Mouse (Mus musculus): ENCODE results near the gene Olfr211.
"Not testable (repeated sequence)": the region's sequence is repeated elsewhere in the genome, so short reads cannot be mapped to it uniquely, and the experiment has no call there.

The Olfr211 gene

DNA sequence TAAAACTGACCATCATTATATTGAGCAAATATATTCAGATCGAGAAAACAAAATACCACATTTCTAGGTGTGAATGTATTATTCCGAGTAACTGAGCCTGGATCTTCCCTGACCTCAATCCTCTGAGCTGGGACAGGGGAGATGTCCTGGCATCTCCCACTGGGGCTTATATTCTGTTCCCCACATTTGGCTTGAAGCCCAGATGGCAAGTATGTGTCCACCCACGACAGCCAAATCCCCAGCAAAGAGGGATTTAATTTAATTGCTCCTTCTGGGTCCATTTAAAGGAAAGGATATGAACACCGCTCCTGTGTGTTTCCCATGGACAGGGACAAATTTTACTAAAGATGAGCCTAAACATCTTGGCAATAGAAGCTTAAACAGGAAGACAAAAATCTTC, at the start of gene Olfr211:
Gene Olfr211 (plus strand): TSS at position 301 of the 400 bp plus-strand sequence.
- no peak for DNase-seq (ENCODE audit: low read depth, low spot score)

DNA sequence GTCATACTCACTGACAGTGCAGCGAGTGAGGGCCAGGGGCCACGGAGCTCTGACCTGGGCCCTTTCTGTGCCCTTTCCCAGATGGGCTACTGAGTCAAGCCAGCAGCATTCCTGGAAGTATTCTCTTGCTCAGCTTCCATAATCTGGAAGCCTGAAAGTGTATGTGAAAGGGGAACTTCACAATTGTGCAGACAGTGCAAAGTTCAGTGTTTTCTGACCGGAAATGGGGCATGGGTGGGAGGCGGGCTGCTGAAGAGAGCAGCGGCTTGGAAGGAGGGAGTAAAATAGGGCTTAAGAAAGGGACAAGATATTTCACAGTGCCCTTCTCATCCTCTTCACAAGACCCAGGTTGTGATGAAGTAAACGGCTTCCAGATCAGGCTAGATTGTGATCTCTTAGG, 49.4 kb upstream of the Olfr211 start:
- DNase-seq (ENCODE audit: low read depth, low spot score): no peak

DNA sequence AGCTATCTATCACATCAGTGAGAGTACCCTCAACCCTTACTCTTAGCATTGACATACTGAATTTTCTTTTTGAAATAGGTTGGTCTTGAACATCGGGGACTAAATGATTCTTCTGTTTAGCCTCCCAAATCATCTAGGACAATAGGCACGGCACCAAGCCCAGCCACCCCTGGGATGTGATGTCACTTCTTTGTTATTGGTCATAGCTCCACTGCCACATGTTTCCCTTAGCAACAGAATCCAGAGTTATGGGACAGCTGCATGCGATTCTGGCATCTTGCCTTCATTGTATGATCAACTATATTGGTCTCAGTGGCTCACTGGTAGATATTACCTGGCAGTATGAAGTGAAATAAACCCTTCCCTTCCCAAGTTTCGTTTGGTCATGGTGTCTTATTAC, 48.4 kb upstream of the Olfr211 start:
- DNase-seq (ENCODE audit: low read depth, low spot score): no peak

DNA sequence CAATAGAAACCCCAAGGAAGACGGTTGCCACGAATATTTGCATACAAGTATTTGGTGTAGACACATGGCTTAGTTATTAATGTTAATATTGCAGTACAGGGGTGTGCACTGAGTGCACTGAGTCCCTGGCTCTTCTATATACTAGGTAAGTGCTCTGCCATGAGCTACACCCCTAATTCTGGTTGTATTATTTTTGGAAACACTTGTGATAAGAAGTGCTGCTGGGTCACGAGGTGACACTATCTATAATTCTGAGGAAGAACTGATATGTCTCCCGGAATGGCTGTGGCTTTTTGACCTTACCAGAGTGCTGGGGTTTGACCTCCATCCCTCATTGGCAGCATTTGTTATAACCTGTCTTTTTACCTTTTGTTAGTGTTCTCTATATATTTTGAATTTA, 48.0 kb upstream of the Olfr211 start:
- no peak for DNase-seq (ENCODE audit: low read depth, low spot score)

DNA sequence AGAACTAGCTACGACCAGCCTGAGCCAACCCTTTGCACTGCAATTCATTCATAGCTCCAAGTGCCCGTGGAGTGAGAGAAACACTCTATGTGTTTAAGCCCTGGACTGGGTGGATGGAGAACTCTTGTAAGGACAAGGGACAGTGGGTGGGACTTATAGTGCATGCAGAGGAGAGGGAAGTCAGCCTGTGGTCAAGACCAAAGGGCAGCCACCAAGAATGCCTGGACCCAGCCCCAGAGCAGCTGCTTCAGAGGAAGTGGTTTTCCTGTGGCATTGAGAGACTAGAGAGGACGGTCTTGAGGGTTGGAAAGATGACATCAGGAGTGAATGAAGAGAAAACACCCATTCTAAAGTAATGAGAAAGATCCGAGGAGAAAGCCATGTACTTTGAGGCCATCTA, 33.1 kb upstream of the Olfr211 start:
- DNase-seq (ENCODE audit: low read depth, low spot score): no peak

DNA sequence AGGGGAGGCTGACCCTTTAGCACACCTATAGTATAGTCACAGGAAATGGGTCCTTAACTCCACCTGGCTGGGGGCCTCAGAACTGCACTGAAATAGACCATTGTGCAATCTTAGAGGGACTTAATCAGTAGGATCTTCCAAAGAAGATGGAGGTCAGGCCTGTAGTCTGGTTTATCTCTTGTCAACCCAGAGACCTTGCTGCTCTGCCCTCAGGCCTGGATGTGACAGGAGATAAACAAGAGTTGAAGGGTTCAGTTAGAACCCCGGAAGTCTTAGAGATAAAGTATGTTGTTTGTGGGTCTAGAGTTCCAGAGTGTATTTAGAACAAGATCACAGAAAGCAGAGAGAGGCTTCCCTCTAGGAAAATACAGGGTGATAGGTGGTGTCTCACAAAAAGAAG, 32.4 kb upstream of the Olfr211 start:
- no peak for DNase-seq (ENCODE audit: low read depth, low spot score)

DNA sequence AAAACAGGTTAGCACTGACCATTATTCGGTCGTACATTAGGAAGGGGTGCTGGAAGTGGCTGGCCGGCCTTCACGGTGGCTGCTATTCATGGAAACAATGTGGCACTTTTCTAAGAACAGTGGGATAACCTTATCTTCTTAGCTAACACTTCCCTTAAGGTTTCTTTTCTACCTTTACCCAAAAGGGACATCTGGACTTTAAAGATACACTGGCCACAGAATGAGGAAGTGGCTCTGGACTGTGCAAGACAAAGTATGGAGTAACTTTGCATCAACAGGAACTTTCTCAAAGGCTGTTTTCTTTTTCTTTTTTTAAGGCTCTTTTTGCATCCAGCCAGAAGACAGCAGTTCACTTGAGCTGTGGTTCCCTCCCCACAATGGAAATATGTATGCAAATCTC, 30.2 kb upstream of the Olfr211 start:
- DNase-seq (ENCODE audit: low read depth, low spot score): no peak

DNA sequence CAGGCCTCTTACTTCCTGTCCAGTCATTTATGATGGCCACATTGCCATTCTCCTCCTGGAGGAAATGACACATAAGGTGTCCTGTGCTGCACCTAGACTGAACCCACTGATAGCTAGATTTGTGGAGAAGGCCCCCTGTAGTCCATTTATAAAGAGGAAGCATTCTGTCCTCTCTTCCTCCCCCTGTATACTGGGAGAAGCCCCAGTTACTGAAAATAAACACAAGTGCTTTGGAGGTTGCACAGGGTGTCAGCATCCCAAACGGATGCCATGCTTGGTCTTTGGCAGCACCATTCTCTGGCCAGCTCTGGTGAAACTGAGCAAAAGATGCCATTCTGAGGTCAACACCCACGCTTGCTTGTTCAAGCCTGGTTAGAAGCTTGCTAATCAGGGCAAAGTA, 29.7 kb upstream of the Olfr211 start:
- no peak for DNase-seq (ENCODE audit: low read depth, low spot score)

DNA sequence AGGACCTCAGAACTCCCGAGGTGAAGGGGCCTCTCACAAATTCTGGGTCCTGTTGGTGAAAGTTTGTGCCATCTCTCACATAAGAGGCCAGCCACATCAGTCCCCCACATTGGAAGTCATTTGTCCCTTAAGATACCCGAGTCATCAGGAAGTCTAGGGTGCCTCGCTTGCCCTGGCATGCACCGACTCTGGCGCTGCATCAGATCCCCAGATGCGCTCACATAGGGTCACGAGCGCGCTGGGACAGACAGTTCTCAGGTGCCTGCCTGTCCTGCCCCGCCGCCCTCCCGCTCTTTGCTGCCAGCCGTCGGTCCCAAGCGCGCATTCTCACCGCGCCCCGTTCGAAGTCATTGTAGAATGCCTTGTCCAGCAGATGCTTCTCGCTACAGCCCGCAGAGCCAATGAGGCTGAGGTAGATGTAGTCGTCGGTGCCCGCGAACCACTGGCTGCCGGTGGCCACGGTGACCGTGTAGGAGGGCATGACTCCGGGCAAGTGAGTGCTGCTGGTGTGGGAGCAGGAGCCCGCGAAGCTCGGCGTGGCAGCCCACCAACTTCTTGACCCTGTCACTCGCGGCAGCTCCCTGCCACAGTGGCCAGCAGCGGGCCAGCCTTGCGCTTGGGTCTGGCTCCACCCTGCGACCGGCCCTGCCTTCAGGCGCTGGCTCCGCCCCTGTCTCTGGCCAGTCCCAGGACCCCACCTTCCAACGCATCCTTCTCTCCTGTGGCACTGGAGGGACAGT, 28.2 kb upstream of the Olfr211 start, which contains the start of gene Alox5:
Gene Alox5 (minus strand): TSS at position 635 of the 740 bp plus-strand sequence.
- no peak for DNase-seq (ENCODE audit: low read depth, low spot score)

DNA sequence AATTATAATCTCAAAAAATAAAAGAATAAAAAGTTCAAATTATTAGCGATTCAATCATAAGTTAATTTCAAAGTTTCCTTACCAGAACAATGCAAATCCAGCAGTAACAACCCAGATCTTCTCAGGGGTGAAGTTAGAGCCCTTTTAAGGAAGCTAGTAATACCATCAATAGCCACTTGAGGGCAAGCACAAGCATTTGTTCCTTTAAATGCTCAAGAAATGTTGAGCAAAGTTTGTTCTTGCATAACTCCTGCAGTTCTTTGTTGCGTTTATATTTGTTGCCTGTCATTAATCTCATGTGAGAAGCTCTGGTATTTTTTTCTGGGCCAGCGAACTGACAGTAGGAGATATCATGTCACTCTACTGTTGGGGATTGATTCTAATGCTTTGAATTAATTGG, 20.8 kb upstream of the Olfr211 start:
- DNase-seq (ENCODE audit: low read depth, low spot score): no peak

DNA sequence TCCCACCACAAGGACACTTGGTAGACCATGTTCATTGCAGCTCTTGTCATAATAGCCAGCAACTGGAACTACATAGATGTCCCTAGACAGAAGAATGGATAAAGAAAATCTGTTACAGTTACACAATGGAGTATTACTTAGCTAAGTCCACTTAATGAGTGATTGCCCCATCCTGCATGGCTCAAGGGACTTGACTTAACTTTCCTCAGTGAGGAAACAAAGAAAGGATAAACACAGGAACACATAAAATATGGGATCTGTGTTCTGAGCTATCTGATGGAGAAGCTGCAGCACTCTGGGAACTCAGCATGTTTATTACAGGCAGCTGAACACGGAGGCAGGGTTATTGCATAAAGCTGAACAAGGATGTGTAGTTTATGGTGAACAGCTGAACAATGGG, 3.8 kb upstream of the Olfr211 start:
- no peak for DNase-seq (ENCODE audit: low read depth, low spot score)

DNA sequence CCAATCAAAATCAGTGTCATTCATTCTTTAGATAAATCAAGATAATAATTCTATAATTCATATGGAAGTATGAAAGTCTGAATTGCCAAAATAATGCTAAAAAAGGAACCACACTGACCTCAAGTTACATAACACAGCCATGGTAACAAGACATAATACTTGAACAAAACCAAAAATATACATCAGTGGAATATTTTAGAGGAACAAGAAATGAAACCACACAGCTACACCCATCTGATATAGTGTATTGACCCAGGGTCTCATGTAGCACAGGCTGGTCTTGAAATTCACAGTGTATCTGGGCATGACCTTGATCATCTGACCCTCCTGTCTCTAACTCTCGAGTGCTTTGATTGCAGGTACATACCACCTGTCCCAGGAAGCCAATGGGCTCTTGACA, 2.1 kb upstream of the Olfr211 start:
- DNase-seq (ENCODE audit: low read depth, low spot score): no peak

DNA sequence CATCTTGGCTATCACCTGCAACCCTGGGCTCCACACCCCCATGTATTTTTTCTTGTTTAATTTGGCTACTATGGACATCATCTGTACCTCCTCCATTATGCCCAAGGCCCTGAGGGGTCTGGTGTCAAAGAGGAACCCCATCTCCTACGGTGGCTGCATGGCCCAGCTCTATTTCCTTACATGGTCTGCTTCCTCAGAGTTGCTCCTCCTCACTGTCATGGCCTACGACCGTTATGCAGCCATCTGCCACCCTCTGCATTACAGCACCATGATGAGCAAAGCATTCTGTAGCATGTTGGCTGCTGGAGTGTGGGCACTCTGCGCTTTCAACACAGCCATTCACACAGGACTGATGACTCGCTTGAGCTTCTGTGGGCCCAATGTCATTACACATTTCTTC, 4.9 kb downstream of the Olfr211 start:
- DNase-seq (ENCODE audit: low read depth, low spot score): no peak

DNA sequence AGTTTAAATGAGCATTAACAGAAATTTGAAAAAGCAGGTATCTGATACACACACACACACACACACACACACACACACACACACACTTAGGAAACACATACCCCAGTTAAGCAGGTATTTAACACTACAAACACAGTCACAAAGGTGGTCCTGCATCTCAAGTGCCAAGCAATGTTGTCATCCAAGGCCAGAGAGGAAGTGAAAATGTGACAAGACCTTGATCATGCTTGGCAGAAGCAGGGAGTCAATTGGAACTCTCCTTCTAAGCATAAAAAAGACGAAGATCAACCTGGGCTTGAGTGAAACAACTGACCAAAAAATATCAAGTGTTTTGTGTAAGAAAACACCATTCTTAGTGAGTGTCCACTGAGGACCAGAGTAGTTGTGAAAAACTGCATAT, 7.1 kb downstream of the Olfr211 start:
- no peak for DNase-seq (ENCODE audit: low read depth, low spot score)

DNA sequence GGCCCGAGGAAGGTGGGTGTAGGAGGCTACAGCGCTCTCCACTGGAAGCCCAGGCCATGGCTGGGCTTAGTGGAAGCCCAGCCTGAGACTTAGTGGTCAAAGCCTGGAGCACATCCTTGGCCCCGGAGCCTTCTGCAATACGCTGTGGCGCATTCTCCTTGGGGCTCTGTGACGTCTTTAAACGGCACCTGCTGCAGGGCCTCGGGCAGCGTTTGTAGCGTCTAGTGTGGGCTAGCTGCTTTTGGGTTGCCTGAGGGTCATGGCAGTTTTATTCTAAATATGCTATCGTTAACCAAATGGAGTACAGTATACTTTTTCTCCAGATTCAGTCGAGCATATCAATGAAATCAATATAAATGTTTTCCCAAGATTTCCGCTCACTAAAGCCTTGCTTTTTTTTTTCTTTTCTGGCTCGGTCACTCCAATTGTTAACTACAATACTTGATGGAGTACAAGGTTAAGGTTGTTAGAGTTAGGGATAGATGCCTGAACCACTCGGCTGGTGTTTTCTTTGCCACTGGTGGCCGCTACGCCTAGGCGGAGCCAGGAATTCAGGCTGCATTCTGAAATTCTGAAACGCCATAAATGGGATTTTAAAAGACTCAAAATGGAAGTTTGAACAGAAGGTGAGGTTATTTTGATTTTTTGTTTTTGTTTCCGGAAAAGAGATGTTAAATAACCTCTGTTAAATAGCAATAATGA, 17.6 kb downstream of the Olfr211 start, which contains the start of gene Olfr212:
Gene Olfr212 (plus strand): TSS at position 215 of the 702 bp plus-strand sequence.
- not testable (repeated sequence) for DNase-seq (ENCODE audit: low read depth, low spot score)

DNA sequence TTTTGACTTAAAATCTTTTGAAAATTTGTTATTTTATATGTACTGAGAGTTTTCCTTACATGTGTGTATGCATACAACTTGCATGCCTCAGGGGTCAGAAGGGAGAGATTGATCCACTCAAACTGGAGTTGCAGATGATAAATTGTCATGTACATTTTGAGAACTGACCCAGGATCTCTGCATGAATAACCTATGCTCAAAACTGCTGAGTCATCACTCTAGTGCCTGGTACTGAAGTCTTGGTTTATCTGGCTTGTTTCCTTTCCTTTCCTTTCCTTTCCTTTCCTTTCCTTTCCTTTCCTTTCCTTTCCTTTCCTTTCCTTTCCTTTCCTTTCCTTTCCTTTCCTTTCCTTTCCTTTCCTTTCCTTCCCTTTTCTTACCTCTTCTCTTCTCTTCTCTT, 25.9 kb downstream of the Olfr211 start:
- no peak for DNase-seq (ENCODE audit: low read depth, low spot score)

DNA sequence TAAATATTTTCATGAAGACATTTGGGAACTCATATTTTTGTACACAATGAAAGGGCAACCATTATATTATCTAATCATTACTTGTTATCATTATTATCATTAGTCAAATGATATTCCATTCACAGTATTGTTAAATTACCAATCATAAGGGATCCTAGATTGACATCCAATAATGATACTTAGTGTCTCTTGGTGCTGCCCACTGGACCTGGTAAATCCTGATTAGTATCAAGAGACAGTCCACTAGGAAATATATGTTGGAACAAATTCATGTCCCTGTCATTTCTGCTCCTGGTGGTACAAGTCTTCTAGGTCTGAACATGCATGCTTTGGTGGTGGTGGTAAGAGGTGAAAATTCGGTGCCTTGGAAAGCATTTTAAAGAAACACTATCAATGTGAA, 49.3 kb downstream of the Olfr211 start, which contains the start of gene Olfr213:
Gene Olfr213 (plus strand): TSS at position 301 of the 400 bp plus-strand sequence.
- no peak for DNase-seq (ENCODE audit: low read depth, low spot score)

DNA sequence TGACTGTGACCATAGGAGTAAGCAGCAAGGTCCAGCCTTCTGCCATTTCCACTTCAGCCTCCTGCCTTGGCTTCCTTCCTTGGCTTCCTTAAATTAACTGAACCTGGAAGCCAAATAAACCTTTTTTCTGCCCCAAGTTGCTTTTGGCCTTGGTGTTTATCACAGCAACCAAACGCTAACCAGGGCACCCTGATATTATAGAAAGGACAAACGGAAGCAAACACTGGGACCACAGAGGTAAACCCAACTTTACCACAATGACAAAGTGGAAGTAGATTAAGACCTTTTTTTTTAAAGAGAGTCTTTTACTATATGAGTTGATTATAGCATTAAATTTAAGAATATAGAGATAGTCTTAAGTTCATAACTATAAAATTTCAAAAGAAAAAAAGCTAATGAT, 53.6 kb downstream of the Olfr211 start:
- no peak for DNase-seq (ENCODE audit: low read depth, low spot score)

All from CD4-positive, CD25-positive, alpha-beta regulatory T cell, adult 2 months (primary cell).